Mouse (Mus musculus) megakaryocyte, embryonic 14.5 days (primary cell): ENCODE measurements around the gene Krt86. TPM values are rescaled to one million over a fixed set of nuclear protein-coding genes. Genes with fewer than 3 reads are reported as not detected.
"Not testable (repeated sequence)": the region's sequence is repeated elsewhere in the genome, so short reads cannot be mapped to it uniquely, and the experiment has no call there.

ENCODE experiments used
- H3K27me3 ChIP-seq: replicated peaks from 2 replicates; pipeline ENCODE3; 2012; ENCODE audit warnings: inconsistent platforms
- H3K36me3 ChIP-seq: replicated peaks from 2 replicates; pipeline ENCODE3; 2012; ENCODE audit warnings: low read length, inconsistent platforms, mixed read lengths
- H3K4me1 ChIP-seq: 2 replicates; pipeline ENCODE4 v1.6.1; 2012; ENCODE audit warnings: inconsistent platforms
- H3K4me3 ChIP-seq: replicated peaks from 2 replicates; pipeline ENCODE3; 2012; ENCODE audit warnings: moderate library complexity, mild to moderate bottlenecking, inconsistent platforms
- H3K9me3 ChIP-seq: 2 replicates; pipeline ENCODE4 v1.6.1; 2012; ENCODE audit warnings: inconsistent platforms
- FLI1 ChIP-seq: IDR thresholded peaks from 2 replicates; pipeline ENCODE4 v1.6.1; 2012; ENCODE audit warnings: low read length, inconsistent platforms, mixed read lengths
- GATA1 ChIP-seq: IDR thresholded peaks from 3 replicates; pipeline ENCODE4 v1.6.1; 2012; ENCODE audit warnings: mixed read lengths, low read length, inconsistent platforms, borderline replicate concordance
- polyA plus RNA-seq: library from polyadenylated mRNA; stranded (reverse); fragments of >175 nt; gene quantifications from 2 replicates; pipeline ENCODE4 v1.2.3, GENCODE M21; 2012; ENCODE audit warnings: low replicate concordance; ENCODE audit not compliant: insufficient read depth

Gene Krt86
- polyA plus RNA-seq, 1 experiment, result not detected

DNA sequence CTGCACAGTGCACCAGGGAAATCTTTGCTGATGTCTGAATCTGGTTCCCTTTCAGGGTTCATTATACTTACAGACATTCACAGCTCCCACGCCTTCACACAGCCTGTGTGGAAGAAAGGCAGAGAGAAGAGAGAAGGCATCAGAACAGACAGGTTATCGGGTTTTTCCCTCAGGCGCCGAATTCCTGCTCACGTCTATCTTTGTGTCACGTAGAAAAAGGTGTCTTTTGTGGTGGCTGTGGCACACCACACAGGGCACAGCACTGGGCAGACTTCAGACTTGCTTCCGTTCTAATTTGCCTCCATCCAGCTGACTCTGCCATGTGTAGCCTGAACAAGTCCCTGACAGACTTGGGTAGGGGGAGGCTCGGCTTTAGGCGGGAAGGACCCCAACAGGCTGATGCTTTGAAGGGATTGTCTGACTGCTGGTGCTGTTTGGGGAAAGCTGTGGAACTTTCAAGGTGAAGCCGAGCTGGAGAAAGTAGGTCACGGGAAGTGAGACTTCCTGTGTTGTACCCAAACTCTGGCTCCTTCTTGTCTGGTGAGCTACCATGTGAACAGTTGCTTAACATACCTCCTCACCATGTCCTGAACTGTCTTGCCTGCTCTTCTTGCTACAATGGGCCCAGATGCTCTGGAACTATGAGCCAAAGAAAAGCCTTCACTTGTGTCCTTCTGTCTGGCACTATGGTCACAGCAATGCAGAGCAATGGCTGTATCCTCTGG, 12.8 kb downstream of the Krt86 start:
- Histone ChIP-seq H3K4me1 (peaks cover 14% of the 10 kb centered on the region), H3K9me3 (no peaks in the 10 kb centered on the region), H3K36me3 (no peaks in the 10 kb centered on the region), H3K4me3 (no peak overlapping the region), H3K27me3 (peaks cover 76% of the 10 kb centered on the region)
- TF ChIP-seq FLI1 (no peak), GATA1 (no peak)

DNA sequence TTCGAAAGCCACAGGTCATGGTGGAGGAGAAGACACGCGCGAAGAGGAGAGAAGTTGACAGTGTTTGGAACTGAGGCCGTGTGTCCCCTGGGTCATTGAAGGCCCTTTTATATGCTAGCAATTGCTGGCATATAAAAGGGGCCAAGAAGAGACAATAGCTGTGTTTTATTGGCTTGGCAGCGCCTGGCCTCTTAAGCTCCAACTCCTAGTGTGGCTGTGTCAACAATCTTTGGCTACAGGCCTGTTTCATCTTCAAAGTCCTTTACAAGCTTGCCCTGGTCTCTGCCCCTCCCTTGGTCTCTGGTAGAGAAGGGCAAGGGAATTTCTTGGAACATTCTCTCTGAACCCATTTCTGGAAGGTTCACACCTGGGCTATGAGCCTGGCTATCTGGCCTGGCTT, 18.2 kb downstream of the Krt86 start, which contains the start of gene Krt83:
Krt83 (minus strand) TSS at position 82 of the 400 bp plus-strand sequence.
- Histone ChIP-seq H3K36me3 (no peaks in the 10 kb centered on the region), H3K4me1 (no peaks in the 10 kb centered on the region), H3K9me3 (no peaks in the 10 kb centered on the region), H3K4me3 (no peak within 1 kb of the TSS), H3K27me3 (peaks cover 73% of the 10 kb centered on the region)
- TF ChIP-seq FLI1 (no peak), GATA1 (no peak)

DNA sequence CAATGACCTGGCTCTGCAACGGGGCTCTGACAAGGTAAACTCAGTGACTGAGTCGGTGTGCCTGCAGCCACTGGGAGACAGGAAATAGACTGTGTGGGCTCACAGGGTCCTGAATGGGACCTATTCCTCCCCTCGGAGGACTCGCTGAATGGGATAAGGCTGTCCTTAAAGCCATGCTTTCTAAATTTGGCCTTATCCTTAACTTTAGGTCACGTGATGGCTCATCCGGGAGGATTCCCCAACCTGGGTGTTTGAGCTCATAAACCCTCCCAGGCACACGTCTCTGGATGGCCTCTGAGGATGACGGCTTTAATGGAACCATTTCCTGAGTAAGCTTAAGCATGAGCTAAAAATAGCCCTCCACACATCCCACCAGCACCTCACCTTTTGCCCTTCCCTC, 19.4 kb downstream of the Krt86 start:
- no peaks in the 10 kb centered on the region for H3K36me3 ChIP-seq

DNA sequence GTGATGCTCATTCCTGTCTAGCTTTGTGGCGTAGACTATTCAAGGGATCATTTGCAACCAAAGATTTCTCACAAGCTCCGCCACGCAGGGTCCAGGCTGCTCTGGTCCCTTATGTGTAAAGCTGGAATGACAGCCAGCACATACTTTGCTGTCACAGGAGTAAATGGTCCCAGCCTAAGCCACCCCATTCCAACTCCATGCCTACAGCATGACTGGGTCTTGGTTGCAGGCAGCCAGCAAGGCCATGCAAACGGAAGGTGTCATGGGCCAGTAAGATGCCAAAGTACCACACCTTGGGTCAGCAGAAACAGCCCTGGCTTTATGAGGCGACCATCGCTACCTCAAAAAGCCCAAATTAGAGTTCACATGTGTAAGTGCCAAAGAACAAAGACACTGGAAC, 20.4 kb downstream of the Krt86 start:
- Histone ChIP-seq H3K36me3 (no peaks in the 10 kb centered on the region), H3K9me3 (0 out of 2 replicates have a peak, but pooled peaks cover under 1% of the 10 kb centered on the region), H3K4me1 (no peaks in the 10 kb centered on the region), H3K4me3 (no peak overlapping the region), H3K27me3 (peaks cover 80% of the 10 kb centered on the region)
- no peak for TF ChIP-seq GATA1
- TF ChIP-seq FLI1, result no peak

More for the DNA sequence above, 19.4 kb downstream of the Krt86 start:
- Histone ChIP-seq H3K9me3 (no peaks in the 10 kb centered on the region), H3K4me3 (no peak overlapping the region), H3K27me3 (peaks cover 78% of the 10 kb centered on the region), H3K4me1 (no peaks in the 10 kb centered on the region)
- TF ChIP-seq GATA1, result no peak
- no peak for TF ChIP-seq FLI1

DNA sequence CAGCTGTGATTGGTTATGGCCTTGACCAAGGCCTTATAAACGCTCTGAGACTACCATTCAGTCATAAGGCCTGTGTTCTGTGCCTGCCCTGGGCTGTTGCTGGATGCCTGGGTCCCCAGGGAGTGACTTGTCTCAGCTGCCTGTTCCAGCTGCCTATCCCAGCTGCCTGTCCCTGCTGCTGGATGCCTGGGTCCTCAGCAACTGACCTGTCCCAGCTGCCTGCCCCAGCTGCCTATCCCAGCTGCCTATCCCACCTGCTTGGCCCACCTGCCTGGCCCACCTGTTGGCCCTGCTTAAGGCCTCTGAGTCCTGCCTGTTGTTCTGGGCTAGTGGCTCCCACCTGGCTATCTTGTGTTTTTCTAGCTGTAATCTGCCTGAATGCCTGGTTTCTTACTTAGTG, 20.9 kb downstream of the Krt86 start:
- peaks cover 5% of the 10 kb centered on the region for H3K9me3 ChIP-seq
- no peaks in the 10 kb centered on the region for H3K4me1 ChIP-seq
- no peaks in the 10 kb centered on the region for H3K36me3 ChIP-seq
- H3K27me3 ChIP-seq, result peaks cover 80% of the 10 kb centered on the region
- H3K4me3 ChIP-seq, result no peak overlapping the region
- TF ChIP-seq FLI1 (no peak), GATA1 (no peak)

DNA sequence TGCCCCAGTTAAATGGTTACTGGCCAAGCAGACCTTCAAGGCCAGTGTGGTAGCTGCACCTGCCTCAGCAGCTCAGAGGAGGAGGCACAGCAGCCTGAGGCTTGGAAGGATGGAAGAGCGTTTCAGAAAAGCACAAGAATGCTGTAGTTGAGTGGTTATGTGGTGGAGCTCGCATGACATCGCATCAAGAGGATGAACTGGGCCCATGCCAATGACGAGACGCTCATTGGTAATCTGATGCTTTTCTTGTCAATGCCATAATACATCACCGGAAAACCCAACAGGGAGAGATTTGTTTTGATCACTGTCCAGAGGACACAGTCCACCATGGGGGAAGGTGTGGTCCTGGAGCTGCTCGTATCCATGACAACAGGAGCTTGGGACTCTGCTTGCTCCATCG, 22.0 kb downstream of the Krt86 start:
- TF ChIP-seq GATA1, result no peak
- TF ChIP-seq FLI1, result no peak
- Histone ChIP-seq H3K4me3 (no peak overlapping the region), H3K4me1 (no peaks in the 10 kb centered on the region), H3K9me3 (peaks cover 8% of the 10 kb centered on the region), H3K36me3 (no peaks in the 10 kb centered on the region), H3K27me3 (peaks cover 79% of the 10 kb centered on the region)

DNA sequence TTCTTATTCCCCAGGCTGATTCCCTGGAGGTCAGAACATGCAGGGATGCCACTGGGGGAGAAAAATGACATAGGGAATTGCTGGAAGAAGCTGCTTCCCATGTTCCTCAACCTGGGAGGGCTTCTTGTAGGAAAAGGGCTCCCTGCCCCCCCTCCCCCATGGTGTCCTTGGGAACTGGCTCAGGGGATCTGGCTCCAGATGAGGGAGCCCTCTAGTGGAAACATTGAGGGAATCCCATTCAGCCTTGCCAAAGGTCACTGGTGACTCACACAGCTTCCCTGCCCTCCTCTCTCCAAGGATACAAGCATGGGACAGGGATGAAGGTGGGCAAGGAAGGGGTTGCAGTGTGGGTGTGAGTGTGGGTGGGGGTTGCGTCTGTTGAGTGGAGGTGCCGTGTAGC, 23.9 kb downstream of the Krt86 start:
- no peak overlapping the region for H3K4me3 ChIP-seq
- no peaks in the 10 kb centered on the region for H3K4me1 ChIP-seq
- peaks cover 8% of the 10 kb centered on the region for H3K9me3 ChIP-seq
- TF ChIP-seq FLI1 (no peak), GATA1 (no peak)
- H3K36me3 ChIP-seq, result no peaks in the 10 kb centered on the region
- H3K27me3 ChIP-seq, result peaks cover 82% of the 10 kb centered on the region

DNA sequence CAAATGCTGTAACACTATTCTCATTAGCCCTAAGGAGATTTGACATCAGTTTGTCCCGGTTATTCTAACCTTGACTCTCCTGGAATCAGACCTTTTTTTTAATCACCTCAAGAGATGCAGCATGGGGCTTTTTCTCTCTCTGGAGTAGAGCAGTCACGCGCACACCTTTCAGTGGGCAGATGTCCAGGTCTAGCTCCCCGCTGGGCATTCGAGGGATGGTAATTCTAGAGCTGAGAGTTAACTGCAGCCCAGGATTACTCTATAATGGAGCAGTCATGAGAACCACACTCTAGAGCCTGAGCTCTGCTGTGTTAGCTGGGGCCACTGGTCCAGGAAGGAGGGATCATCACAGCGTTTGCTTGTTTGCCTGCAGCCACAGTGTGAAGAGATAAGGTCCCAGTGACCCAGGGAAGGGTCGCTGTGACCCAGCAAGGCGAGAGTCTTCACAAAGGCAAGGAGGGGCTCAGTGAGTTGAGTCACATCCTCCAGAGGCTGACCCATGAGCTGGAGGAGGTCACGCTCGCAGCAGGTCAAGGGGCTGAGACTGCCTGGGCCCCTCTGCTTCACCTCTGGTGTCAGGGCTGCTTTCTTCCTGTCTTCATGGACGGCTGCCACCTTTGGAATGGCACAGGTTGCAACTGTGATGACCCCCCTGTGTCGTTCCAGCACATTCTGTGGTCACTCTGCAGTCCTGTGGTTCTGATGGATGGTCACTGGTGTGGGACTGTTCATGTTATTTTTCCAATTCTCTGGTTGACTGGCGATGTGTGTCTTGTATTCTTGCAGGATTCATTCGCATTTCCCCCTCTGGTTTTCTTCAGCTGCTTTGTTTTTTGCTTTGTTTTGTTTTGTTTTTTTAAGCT, 33.8 kb downstream of the Krt86 start:
- TF ChIP-seq GATA1 (no peak), FLI1 (no peak)
- peaks cover 54% of the 10 kb centered on the region for H3K27me3 ChIP-seq
- H3K4me1 ChIP-seq, result no peaks in the 10 kb centered on the region; the same call in 1 of the 2 replicates
- H3K9me3 ChIP-seq, result no peaks in the 10 kb centered on the region
- H3K36me3 ChIP-seq, result no peaks in the 10 kb centered on the region
- no peak overlapping the region for H3K4me3 ChIP-seq

DNA sequence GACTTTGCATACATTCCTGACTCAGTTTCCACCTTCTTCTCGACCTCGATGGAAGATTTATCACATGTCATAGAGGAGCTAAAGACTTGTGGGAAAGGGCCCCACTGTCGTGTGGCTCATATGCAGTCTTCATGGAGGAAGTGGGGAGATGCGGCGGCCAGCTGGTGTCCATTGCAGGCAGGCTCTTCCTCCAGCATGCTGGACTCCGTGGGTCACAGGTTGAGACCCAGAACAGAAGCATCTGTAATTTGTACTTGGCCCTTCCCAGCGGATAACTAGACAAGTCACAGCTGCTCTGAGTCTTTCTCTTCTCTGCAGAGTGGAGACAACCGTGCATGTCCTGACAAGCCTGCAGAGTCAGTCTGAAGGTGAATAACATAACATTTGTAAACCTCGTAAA, 35.0 kb downstream of the Krt86 start:
- Histone ChIP-seq H3K36me3 (no peaks in the 10 kb centered on the region), H3K4me3 (no peak overlapping the region), H3K27me3 (peaks cover 49% of the 10 kb centered on the region), H3K4me1 (no peaks in the 10 kb centered on the region; the same call in 1 of the 2 replicates), H3K9me3 (0 out of 2 replicates have a peak, but pooled peaks cover 6% of the 10 kb centered on the region)
- TF ChIP-seq GATA1, result no peak
- no peak for TF ChIP-seq FLI1

DNA sequence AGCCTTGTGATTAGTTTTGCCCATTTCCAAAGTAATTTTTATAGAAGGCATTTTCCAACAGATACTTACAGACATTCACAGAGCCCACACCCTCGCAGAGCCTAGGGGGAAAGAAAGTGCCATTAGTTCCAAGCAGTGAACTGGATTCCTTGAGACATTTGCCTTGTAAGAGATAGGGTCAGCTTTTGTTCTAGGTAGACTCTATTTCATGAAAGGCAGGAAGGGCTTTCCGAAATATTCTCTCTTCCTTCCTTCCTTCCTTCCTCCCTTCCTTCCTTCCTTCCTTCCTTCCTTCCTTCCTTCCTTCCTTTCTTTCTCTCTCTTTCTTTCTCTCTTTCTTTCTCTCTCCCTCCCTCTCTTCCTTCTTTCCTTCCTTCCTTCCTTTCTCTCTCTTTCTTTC, 43.9 kb downstream of the Krt86 start, which contains the start of gene Gm49425:
Gm49425 (minus strand) TSS at position 101 of the 400 bp plus-strand sequence.
- not testable (repeated sequence) for H3K4me3 ChIP-seq, H3K4me1 ChIP-seq, H3K36me3 ChIP-seq
- Histone ChIP-seq H3K27me3 (peaks cover 44% of the 10 kb centered on the region), H3K9me3 (peaks cover 11% of the 10 kb centered on the region; the same call in 1 of the 2 replicates)
